Mouse (Mus musculus): ENCODE measurements around the gene Rab40c.
A peak's percentile ranks its signal among the peaks of the same experiment; 100 is the strongest.

Gene Rab40c

GRCm38 (mm10) chr17:25895415-25895814, 24.1 kb downstream of the Rab40c start:
- DNase-seq: peak; percentile 71 to 78

DNA sequence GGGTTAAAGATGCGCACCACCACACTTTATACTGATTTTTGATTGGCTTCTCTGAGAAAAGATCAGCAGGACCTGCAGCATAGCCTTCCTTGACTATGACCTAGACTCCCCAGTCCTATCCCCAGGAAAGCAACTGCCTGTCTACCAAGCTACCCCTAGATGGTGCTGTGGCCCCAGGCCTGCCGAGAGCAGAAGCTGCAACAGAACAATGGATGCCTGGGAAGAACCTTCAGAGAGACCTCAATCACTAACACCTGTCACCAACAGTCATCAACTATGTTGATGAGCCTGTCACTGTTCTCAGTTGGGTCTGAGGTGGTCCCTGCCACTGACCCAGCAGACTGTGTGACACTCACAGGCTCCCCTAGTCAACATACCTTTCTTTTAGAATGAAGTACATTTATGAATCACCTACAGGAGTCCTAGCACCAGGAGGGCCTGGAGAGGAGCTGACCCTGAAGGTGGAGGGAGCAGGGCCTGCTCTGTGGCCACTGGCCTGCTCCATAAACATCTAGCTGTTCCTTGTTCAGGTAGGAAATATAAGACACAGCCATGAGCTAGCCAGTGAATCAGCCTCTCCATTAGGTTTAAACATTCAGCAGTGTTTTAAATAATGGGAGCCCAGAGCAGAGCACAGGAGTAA, 25.4 kb downstream of the Rab40c start:
- peak; percentile 75 to 85 for DNase-seq

DNA sequence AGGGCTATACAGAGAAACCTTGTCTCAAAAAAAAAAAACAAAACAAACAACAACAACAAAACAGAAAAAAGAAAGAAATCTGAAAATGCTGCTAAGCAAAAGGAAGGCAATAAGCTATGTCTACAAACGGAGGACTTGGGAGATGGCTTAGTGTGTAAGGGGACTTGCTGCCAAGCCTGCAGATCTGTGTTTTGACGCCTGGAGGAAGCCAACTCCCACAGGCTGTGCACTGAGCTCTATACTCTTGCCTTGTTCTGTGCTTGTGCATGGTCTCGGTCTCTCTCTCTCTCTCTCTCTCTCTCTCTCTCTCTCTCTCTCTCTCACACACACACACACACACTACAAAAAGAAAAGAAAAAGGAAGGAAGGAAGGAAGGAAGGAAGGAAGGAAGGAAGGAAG, 30.7 kb downstream of the Rab40c start:
- DNase-seq: no peak

DNA sequence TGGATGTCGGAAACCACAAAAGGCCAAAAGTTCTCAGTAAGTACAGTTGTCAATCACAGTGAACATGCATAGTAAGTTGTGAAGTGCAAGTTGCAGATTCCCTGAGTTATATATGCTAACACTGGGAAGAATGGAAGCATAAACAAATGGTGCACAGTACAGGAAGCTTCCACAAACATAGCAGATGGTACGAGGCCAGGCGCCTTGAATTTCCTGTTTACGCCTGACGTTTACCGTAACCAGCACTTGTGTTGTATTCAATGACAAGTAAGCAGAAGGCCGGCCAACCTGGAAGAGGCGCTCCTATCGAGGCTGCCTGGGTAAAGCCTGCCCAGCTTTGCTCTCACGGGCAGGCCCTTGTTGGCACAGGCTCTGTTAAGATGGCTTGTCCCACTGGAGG, 32.1 kb downstream of the Rab40c start:
- DNase-seq: no peak

GRCm38 (mm10) chr17:25886806-25887205, 32.7 kb downstream of the Rab40c start:
- no peak for DNase-seq

DNA sequence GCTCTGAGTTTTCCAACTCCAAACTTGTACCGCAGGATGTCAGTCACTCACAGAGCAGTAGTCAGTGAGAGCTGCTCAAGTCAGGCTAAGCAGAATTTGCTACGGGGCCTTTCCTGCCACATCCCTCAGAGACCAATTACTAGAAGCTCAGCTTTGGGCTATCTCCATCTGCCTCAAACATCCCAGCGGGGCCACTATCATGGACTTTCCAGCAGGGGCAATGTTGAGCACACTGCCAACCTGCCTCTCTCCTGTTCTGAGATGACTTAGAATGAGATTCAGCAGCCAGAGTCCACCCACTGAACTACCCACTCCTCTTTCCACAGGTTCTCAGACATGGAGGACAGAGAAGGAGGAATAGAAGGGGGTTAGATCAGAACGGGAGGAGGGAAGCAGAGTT, 33.9 kb downstream of the Rab40c start:
- peak in 1 of 2 experiments; percentile 55 for DNase-seq

GRCm38 (mm10) chr17:25883824-25884223, 35.7 kb downstream of the Rab40c start:
- DNase-seq: no peak

DNA sequence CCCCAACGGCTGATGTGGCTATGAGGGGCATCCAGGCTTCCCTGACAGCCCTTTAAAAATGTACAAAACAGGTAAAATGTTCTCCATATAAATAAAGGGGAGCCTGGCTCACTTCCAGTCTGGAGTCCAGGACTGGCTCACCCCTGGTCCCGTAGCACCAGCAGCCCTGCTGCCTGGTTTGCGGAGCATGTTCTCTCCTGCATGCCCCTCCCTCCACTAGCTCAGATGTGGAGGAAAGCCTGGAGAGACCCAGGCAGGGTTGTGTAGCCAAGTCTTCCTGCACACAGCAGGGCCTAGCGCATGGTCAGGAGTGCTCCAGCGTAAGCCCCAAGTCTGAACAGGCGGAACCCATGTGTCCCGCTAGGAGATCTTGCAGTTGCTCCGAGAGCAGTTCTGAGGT, 36.3 kb downstream of the Rab40c start:
- no peak for DNase-seq

DNA sequence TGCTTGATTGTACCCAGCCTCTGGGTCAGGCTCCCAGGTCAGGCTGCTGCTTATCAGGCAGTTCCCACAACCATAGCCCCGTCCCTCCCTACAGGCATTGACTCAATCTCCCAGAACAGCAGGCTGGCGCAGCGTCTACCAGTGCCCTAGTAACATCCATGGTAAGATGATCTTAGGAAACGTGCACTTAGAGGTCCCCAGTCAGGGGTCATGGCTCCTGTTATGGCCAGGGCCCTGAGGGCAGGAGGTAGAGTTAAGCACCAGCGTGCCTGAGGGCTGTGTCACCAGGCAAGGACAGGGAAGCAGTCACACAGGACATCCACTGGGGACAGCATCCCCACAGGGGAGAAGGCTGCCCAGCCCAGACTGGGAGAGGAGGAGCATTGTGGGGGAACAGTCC, 37.2 kb downstream of the Rab40c start:
- no peak for DNase-seq

GRCm38 (mm10) chr17:25881691-25882090, 37.8 kb downstream of the Rab40c start:
- no peak for DNase-seq

DNA sequence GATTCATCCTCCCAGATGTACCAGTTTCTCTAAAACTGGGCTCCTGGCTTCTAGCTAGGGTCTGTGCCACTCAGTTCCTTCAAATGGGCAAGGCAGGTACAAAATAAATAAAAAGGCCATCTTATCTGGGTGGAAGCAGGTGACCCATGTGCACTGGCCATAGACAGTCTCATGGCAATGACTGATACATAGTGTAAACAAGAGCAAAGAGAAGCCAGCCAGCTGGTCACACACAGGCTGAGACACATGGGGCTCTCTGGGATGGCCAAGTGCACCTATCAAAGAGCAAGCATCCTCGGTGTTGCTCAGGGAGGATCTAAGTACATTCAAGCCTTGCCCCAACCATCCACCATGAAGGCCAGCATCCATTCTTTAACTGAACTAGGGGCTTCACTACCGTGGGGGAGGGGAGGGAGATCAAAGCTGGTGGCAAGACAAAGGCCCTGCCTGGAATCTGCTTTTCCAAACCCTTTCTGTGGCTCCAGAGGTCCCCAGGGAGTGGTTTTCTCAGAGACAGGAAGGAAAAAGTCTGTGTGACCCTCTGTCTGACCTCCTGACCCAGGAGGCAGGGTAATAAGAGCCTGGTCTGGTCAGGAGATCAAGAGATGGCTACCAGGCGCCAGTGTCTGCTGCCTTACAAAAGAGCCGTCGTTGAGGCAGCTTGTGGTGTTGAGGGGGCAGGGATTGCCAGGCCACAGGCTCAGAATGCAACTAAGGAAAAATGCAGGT, 38.5 kb downstream of the Rab40c start:
- peak; percentile 48 to 65 for DNase-seq

- DNase-seq: no peak
These were observed 39.2 kb downstream of the Rab40c start, which contains the start of gene Wfikkn1 for GRCm38 (mm10) chr17:25880196-25880910. Gene Wfikkn1, minus strand, starts transcription at chr17:25880858.

DNA sequence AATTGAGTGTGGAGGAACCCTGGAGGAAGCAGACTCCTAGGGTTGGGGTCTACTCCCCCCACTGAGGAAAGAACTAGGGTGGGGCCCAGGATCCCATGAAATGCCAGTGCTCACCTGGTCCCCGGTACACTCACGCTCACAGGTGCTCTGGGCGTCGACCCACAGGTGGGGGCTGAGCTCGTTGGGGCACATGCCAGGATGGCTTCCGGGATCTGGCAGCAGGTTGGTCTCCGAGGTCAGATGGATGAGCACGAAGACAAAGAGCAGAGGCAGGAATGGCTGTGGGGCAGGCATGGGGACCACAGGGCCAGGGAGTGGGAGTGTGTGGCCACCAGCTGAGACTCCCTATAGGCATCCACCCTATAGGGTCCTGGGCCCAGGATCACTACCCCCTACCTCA, 39.8 kb downstream of the Rab40c start:
- no peak for DNase-seq

DNA sequence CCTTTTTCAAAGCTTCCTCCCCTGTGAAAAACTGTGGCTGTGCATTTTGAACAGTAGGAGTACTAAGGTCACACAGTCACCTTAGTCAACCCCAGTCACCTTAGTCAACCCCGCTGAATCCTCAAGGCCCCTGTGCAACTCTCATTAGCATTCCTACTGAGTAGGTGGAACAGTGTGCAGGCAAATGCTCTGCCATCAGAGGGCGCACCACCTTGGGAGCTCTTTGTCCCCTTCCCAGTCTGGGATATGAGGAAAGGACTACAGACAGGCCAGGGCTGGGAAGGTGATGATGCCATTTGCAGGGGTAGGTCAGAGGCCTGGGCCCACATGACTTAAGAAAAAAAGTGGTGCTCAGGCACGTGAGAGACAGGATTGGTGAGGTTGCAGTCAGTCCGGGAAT, 40.3 kb downstream of the Rab40c start:
- DNase-seq: peak; percentile 75 to 89

GRCm38 (mm10) chr17:25878611-25879180, 40.8 kb downstream of the Rab40c start:
- no peak for DNase-seq

GRCm38 (mm10) chr17:25877741-25878610, 41.6 kb downstream of the Rab40c start:
- DNase-seq: peak in 1 of 2 experiments; percentile 32

- DNase-seq: no peak
These were observed 42.5 kb downstream of the Rab40c start for GRCm38 (mm10) chr17:25877025-25877424.

DNA sequence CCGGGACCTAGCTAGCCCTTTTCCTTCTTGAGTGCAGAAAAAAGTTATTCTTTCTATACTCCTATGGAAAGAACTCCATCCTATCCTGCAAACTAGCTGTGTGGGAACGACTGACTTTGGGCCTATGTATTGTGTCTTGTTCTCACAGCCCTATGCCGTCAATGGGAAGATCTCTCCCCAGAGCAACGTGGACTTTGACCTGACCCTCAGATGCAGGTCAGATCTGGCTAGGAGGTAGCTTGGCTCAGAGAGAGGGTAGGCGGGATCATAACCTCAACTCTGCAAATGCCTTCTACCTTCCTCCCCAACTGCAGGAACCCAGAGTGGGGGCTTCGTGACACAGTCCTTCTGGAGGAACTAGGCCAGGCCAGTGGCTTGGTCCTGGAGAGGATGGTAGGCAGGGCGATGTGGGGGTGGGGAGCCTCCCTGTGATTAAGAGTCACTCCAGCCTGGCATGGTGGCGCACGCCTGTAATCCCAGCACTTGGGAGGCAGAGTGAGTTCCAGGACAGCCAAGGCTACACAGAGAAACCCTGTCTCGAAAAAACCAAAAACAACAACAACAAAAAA, 43.1 kb downstream of the Rab40c start:
- DNase-seq: peak; percentile 81 to 87

DNA sequence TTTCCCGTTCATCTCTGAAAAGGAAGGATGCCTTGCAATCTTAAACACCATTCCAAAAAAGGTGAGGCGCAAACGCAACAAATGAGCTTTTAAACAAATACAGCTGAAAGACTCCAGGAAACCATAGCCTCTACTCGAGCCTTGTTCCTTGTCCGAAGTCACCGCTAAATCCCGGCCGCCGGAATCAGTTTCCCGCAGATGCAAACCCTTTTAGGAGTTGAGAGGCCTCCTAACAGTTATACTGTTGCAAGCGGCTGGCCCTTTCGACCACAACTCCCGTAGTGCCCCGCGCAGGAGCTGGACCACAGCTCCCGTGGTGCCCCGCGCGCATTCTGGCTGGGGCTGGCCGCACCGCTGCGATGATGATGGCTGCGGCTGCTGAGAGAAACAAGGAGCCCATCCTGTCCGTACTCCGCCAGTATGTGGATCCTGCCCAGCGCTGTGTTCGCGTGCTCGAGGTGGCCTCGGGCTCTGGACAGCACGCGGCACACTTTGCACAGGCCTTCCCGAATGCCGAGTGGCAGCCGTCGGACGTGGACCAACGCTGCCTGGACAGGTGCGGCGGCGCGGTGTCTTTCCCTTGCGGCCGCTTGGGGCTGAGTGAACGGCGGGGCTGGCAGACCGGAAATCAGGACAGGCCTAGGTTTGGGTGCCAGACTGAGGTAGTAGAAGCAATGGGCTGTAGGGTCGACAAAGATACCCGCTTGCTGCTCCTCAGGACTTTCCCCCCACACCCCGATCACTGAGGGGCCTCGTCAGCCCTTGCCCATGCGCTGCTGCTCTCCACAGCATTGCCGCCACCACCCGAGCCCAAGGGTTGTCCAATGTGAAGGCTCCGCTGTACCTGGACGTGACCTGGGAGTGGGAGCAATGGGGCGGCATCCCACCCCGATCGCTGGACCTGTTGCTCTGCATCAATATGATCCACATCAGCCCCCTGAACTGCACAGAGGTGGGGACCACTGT, 44.1 kb downstream of the Rab40c start:
- peak; percentile 92 to 94 for DNase-seq

DNA sequence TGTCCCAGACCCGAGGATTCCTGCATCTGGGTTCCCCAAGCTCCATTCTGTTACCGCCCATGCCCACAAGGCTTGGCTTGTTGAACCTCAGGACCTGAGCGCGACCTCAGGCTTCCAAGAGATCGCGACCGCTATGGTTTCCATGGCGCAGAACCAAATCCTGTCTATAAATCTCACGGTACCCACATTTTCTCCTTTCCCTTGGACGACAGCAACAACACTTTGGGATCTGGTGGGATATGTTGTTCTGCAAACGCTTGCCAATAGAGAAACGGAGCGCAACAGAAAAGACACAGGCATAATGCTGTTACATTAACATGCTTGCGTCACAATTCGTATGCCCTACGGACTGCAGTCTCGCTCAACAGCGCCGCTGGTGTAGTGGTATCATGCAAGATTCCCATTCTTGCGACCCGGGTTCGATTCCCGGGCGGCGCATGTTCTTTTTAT, 44.8 kb downstream of the Rab40c start, which contains the start of gene Mettl26:
Gene Mettl26, plus strand, starts transcription at position 354 of the 450 bp plus-strand sequence.
- DNase-seq: peak; percentile 93 to 95

Measured in kidney, postnatal 36 days (tissue).